Mouse (Mus musculus) ovary, postnatal 14 days (tissue): Measurements from ENCODE around the gene Atat1.
"Not testable (repeated sequence)": the region's sequence is repeated elsewhere in the genome, so short reads cannot be mapped to it uniquely, and the experiment has no call there.

Experiments used
- DNase-seq: peaks from one replicate; pipeline ENCODE4 v3.0.0; 2022; ENCODE audit warnings: low spot score

Atat1 gene

DNA sequence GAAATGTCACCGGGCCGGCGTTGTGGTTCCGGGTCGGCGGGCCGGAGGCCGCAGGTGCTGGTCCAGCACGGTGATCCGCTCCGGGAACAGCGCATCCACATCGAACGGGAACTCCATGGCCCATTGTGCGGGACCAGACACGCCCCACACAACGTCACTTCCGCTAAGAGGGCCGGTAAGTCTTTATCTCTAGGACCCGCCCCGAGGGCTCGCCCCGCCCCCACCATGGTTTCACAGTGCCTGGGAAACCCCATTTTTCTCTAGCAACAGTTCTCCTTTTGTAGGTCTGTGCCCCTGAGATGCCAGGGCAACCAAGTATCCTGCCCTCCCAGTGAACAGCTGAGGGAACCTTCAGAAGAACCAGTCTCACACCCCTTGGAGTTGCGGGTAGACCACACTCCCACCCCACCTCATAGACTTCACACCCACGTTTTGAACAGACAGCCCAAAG, at the start of gene Atat1:
Atat1 (minus strand) TSS at position 157 of the 451 bp plus-strand sequence.
- DNase-seq: peak; percentile 95

DNA sequence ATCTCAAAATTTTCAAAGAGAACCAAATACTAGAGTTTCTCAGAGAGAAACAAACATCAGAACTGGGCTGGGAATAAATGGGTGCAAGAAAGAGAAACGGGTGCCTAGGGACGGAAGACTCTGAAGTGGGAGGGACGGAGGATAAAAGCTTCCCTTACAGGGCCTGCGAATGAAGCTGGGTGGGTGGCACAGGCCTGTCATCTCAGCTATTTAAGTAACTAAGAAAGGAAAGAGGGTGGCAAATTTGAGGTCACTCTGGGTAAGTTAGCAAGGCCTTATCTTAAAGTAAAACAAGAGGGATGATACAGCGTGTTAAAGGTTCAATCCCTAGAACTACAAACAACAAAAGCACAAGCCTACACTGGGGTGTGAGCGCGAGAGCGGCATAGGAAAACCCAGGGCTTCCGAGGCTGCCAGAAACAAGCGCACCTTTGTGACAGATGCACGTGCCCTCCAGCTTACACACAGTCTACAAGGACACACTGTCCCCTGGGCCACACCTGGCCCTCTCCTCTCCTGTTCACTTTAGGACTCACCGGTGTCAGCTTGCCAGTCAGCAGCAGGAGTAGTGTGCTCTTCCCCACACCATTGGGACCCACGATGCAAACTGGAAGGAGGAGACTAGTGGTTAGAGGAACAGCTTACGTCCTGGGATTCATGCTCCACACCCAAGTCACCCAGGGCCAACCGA, 48.8 kb upstream of the Atat1 start:
- no peak for DNase-seq

DNA sequence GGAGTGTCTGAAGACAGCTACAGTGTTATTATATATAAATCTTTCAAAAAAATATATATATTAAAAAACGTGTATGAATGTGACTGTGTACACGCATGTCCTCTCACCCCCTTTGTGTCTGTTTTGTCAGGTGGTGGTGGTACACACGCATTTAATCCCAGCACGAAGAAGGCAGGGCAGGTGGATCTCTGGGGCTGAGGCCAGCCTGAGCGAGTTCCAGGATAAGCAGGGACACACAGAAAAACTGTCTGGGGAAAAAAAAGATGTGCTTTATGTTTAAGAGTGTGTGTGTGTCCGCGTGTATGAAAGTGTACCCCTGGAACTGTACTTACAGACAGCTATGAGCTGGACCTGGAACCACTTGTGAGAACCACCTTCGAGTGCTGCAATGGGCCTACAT, 44.8 kb upstream of the Atat1 start:
- DNase-seq: no peak

DNA sequence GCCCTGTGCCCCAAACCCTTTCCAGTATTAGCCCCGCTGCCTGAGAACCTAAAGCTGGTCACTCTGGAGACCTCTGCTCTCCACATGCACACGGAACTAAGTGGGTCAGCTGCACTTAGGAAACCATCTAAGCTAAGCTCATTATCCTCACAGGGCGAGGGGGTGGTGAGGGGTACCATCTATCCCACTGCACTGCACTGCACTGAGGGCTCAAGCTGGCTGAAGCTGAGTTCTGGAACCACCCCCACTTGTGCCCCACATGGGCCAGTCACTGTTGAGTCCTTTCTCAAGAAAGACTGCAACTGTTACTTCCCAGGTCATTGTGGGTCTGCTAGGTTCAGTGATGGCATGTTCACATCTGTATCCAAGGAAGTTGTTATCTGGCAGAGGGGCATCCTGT, 42.7 kb upstream of the Atat1 start:
- DNase-seq: not testable (repeated sequence)

DNA sequence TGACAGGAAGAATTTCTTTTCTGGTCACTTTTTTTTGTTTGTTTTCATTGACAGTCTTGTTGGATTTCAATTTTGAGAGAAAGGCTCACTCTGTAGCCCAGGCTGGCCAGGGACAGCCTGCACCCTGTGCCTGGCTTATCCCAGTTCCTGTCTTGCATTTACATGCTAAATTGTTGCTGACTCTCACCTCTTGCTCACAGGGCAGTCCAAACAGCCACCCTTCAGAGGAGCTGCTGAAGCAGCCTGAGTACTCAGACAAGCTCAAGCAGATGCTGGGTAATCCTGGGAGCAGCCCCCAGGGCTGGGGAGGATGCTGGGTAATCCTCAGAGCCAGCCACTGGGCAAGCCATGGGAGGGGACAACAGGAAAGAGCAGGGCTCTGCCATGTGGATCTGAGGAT, 41.1 kb upstream of the Atat1 start:
- not testable (repeated sequence) for DNase-seq

DNA sequence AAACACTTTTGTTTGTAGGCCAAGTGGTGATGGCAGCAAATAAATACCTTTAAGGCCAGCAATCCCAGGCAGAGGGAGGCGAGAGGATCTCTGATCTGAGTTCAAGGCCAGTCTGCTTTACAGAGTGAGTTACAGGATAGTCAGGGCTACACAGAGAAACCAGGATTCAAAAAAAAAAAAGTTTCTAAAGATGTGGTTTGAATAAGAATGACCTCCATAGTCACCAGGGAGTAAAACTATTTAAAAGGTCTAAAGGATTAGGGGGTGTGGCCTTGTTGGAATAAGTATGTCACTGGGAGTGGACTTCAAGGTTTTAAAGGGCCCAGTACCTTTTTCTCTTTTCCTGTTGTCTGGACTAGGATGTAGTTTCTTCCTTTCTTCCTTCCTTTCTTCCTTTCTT, 30.1 kb upstream of the Atat1 start:
- DNase-seq: no peak

DNA sequence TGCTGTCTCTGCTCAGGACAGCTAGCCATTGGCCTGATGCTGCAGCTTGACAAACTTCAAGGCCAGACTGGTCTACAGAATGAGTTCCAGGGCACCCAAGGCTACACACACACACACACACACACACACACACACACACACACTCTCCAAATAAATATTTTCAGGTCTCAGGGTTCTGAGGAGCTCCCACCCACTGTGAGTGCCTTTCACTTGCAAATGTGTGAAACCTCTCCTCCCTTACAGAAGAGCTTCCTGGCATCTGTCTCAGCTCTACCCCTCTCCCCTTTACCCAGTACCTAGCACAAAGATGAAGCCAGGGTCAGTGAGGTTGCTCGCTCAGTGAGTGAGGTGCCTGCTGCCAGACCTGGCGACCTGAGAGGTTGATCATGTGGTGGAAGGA, 29.2 kb upstream of the Atat1 start:
- DNase-seq: no peak

DNA sequence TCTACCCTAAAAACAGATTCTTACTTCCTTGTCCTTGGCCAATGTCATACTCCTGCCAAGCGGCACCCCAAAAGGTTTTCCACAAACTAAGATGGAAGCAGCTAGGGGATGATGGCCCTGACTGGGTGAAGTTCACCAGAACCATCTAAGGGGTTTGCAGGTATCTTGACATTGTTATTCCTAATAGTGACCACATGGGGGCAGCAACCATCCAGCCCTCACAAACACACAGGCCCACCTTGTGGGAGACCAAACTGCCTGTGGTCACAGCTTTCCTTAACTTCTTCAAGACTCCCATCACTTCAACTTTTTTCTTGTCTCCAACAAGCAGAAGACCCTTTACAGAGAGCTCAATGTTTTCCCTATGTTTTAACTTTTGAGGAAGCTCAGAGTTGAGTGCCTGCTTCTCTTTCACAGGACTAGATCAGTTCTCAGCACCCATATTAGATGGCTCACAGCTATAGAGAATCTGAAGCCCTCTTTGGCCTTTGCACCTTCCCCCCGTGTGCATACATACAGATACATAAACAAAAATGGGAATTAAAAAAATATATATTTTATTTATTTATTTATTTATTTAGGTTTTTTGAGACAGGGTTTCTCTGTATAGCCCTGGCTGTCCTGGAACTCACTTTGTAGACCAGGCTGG, 27.9 kb upstream of the Atat1 start:
- DNase-seq: no peak

DNA sequence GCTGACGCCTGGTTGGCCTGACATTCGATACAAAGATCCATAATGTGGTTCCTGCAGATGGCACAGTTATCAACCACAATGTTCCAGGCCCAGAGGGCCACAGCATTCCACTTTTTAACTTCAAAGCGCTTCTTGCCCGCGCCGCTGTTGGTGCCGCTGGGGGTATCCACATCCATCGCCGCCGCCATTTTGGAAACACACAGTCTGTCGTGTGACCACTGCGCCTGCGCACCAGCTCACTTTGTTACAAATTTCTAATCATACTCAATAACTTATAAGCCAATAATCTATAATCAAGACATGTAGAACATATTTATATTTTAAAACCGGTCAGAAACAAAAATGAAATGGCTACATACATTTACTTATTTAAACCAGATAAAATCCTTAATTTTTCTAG, 25.9 kb upstream of the Atat1 start:
- not testable (repeated sequence) for DNase-seq

DNA sequence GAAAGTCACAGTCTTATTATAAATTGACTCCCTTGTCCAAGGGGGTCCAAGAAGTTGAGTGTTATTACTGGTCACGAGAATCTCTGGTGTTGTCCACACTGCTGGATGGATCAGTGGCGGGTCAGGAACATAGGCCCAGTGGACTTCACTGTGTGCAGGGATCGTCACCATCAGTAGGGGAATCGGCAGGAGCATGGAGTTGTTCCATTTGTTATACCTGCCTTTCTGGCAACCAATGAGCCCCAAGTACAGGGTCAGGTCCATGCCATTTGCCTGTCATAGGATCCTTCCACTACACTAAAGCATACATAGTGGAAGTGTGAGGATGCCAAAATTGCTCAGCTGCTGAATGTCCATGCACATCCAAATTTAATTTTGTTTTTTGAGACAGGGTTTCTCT, 22.7 kb upstream of the Atat1 start:
- DNase-seq: no peak

DNA sequence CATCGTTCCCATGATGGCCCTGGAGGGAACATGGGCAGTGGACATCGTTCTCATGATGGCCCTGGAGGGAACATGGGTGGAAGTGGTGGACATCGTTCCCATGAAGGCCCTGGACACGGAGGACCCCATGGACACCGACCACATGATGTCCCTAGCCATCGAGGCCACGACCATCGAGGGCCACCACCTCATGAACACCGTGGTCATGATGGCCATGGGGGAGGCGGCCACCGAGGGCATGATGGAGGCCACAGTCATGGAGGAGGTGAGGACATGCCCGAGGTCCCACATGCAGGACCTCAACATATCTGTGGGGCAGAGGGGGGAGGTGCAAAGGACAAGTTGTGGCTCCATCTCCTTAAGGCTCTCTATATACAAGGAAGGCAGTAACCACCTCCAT, 20.8 kb upstream of the Atat1 start:
- no peak for DNase-seq

DNA sequence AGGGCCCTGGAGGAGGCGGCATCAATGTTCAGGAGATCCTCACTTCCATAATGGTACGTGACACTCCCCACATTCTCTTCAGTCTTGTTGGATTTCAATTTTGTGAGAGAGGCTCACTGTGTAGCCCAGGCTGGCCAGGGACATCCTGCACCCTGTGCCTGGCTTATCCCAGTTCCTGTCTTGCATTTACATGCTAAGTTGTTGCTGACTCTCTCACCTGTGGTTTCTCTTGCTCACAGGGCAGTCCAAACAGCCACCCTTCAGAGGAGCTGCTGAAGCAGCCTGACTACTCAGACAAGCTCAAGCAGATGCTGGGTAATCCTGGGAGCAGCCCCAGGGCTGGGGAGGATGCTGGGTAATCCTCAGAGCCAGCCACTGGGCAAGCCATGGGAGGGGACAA, 19.7 kb upstream of the Atat1 start:
- DNase-seq: no peak

DNA sequence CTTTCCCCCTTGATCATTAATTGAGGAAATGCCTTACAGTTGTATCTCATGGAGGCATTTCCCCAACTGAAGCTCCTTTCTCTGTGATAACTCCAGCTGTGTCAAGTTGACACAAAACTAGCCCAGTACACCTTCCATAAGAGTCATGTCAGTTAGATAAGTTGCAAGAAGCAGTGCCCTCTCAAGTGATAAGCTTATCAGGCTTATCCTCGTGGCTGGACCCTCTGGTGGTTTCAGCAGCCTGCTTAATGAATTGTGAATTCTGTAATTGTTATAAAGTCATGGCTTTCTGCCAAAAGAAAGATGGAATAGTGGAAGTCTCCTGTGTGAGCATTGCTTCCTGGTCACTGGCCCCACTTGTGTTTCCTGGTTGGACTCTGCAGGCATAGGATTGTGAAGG, 17.6 kb upstream of the Atat1 start:
- no peak for DNase-seq

DNA sequence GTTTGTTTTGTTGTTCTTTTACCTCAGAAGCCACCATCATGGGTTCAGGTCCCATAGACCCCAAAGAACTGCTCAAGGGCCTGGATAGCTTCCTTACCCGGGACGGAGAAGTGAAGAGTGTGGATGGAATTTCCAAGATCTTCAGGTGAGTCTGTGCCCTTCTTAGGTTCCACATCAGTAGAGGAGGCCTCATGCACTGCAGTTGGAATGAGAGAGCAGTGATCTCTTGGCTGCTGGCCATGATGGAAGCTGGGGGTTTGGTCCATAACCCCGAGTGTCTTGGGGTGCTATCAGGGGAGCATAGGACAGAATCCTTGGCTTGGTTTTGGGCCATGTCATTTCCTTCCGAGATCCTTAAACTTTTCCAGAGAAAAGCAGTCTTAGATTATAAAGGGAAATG, 13.4 kb upstream of the Atat1 start:
- DNase-seq: no peak

DNA sequence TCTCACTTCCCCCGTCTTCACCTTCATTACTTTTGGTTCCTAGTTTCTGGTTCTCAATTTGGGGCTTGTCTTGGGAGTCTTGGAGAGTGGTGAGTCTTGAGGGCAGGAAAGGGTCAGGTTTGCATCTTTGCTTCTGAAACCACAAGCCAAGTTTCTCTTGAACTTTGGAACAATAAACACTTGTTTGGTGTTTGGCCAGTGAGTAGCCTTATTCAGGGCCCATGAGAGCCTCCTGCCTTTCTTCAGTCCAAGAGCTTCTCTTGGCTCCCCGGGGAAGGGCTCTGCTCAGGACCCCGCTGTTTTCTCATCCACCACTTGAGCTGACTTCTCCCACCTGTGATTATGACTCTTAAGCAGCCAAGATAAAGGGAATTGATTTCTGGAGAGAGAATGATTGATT, 12.7 kb upstream of the Atat1 start:
- DNase-seq: no peak

DNA sequence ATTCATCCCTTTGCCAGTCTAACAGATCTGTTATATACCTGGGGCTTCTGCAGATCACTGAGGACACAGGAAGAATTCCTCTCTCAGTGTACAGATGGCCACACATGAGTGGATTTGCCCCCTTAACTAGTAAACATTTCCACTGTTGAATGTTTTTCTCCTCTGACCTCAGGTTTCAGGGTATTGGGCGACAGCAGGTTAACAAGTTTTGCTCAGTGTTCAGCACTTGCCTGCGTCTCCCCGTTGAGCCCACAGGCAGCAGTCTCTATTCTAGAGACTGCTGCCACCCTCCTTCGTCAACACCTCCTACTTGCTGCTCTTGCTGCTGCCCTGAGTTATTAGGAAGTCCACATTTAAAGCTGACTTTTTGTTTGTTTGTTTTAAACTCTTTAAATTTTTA, 11.8 kb upstream of the Atat1 start:
- DNase-seq: no peak

DNA sequence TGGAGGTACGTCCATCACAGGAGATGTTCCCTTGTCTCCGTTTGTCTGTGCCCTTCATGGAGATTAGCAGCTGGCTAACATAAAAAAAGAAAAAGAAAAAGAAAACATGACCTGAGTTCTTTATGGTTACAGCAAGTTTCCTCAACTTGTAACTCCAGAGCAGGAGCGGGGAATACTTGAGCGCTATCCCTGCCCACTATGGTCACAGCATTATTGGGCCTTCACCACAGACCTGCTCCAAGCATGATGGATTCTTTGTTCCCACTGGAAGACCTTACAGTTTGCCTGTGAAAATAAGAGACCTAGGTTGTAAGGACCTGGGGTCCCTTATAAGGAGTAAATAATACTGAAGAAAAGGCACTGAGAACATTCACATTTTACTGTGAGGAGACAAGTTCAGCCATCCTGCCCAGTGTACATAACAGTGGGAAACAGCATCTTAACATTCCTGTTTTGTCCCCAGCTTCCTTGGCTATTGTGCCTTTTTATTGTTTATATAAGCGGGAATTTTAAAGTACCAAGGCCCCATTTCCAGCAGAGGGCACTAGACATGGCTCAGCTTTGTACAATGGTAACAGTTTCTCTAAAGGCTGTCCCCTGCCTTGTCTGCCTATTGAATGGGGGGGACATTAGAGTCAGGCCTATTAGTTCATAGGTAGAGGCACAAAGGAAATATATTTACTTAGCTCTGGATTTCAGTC, 11.1 kb upstream of the Atat1 start:
- DNase-seq: no peak

DNA sequence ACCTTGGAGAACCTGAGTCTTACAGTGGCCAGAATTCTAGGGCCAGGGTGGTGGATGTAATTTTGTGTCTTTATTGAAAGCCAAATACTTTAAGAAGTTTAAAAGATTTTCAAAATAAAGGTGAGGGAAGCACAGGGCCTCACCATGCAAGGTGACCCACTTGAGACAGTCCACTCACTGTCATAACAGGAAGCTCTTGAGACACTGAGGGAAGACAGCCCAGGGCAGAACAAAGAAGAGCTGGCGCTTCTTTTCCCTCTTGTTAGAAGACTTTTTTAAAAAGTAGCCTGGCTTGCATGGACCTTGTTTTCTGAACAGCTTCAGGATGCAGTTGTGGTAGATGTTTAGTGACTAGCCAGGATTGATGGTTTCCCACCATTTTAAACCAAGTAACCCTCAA, 10.5 kb upstream of the Atat1 start:
- DNase-seq: no peak

DNA sequence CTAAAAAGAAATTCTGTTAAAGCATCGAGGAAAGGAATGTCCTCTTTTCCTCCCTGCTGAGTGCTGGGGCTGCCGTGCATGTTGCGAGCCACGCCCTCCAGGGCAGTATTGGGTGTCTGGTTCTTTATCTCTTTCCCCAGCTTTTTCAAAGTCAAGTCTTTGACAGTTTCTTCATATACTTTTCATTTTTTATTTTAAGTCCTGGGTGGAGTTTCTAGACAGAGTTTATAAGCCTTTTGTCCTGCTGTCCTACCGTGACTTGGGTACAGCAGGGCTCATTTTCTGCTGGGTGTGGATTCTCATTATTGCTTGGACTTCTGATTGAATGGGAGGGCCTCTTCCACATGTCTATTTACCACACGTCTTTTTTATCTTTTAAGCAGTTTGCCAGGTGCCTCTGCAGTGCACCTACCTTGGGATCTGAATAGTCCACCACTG, 10.0 kb upstream of the Atat1 start:
- DNase-seq: no peak

DNA sequence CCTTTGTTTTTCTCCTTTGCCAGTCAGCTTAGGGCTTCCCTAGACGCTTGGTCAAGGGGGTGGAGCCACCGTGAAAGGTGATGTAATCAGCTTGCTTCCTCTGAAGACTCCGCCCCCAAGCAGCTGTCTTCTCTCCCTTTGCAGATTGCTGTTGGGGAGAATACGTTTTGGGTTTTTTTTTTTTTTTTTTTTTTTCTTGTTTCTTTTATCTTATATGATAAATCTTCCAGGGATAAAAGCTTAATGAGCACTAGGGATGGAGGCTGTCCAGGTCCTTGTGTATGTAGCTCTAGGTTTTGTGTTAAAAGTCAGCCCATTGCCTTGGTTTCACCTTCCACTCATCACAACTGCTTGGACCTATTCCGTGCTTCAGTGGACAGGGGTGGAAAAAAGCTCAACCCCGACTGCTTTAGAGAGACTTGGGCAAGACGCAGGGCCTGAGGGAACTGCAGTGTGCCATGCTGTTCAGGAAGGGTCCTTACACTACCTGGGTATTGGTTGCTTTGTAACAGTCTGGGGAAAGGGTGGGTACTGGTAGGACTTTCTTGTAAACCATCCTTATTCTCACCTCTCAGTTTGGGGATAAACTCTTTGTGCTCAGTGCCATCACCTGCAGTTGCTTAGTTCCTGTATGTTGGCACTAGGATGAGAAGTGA, 9.3 kb upstream of the Atat1 start:
- DNase-seq: peak; percentile 81

DNA sequence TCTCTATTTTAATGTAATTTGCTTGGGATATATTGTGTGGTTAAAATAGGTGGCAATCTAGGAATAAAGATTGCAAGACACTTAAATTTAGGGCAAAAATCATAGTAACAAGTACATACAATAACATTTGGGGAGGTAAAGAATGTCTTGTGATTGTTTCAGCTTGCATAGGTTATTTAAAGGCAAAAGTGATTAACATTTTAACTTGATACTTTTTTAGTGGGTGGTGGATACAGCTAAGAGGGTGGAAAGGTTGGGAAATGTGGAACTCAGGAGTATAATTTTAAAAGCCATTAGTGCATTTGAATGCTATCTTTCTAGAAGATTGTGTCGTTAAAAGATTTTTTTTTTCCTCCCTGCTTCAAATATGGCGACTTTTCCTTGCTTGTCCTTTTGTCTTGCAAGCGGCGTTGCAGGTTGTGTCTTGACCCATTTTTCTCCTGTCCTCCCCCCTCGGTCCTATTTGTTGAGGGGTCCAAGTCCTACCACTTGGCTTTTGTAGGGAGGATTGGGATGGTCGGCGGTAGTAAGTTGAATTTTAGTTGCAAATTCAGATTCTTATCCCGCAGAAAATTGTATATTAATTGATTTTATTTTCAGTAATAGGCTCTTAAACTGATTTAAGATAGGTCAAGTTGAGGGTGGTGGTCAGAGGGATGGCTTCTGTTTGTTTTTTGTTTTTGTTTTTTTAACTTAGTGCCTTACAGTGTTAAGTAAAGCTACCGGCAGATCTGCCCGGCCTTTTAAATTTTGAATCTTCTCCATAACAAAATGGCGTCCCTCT, 8.6 kb upstream of the Atat1 start:
- peak; percentile 42 for DNase-seq
